Mouse (Mus musculus) stomach, postnatal 0 days (tissue): Measurements from ENCODE around the gene Vil1.

Experiments used
- CTCF ChIP-seq: IDR thresholded peaks from 2 replicates; pipeline ENCODE4 v1.5.1; 2016; ENCODE audit warnings: antibody characterized with exemption, low read depth, mild to moderate bottlenecking, moderate library complexity
- EP300 ChIP-seq: optimal IDR thresholded peaks from 2 replicates; pipeline ENCODE3; 2016; ENCODE audit warnings: antibody characterized with exemption

- TF ChIP-seq CTCF (no peak), EP300 (no peak)
Observed at GRCm38 (mm10) chr1:74435563-74435962, 26.4 kb downstream of the Vil1 start.
